Mouse (Mus musculus) intestine, postnatal 0 days (tissue): ENCODE data around the gene Eif5b. TPM values are rescaled to one million over a fixed set of nuclear protein-coding genes. Genes with fewer than 3 reads are reported as not detected.
"Not testable (repeated sequence)": the region's sequence is repeated elsewhere in the genome, so short reads cannot be mapped to it uniquely, and the experiment has no call there.

ENCODE experiments used
- ATAC-seq: fragments of 200-750 bp; cut with Nextera tagmentation; 2 replicates; pipeline ENCODE4 v1.8.0; 2017; ENCODE audit warnings: mild to moderate bottlenecking, moderate TSS enrichment, moderate library complexity
- H3K27ac ChIP-seq: fragments of 300-500 bp; sonication (generic); 2 replicates; pipeline ENCODE4 v1.5.1; 2014; ENCODE audit warnings: mild to moderate bottlenecking, low read depth, low read length, moderate library complexity
- H3K27me3 ChIP-seq: fragments of 300-500 bp; sonication (generic); replicated peaks from 2 replicates; pipeline ENCODE4 v1.6.1; 2014; ENCODE audit warnings: low read length, mixed read lengths; ENCODE audit not compliant: control insufficient read depth, insufficient read depth
- H3K36me3 ChIP-seq: fragments of 300-500 bp; sonication (generic); 2 replicates; pipeline ENCODE4 v1.6.1; 2014; ENCODE audit warnings: mild to moderate bottlenecking, moderate library complexity; ENCODE audit not compliant: control insufficient read depth, insufficient read depth
- H3K4me1 ChIP-seq: fragments of 300-500 bp; sonication (generic); replicated peaks from 2 replicates; pipeline ENCODE4 v1.6.1; 2014; ENCODE audit warnings: antibody characterized with exemption, low read length, mixed read lengths; ENCODE audit not compliant: control insufficient read depth, insufficient read depth
- H3K4me2 ChIP-seq: fragments of 300-500 bp; sonication (generic); replicated peaks from 2 replicates; pipeline ENCODE4 v1.6.1; 2014; ENCODE audit warnings: low read depth, mild to moderate bottlenecking, moderate library complexity
- H3K4me3 ChIP-seq: fragments of 300-500 bp; sonication (generic); 2 replicates; pipeline ENCODE4 v1.5.1; 2014; ENCODE audit warnings: low read depth, low read length
- H3K9ac ChIP-seq: fragments of 300-500 bp; sonication (generic); 2 replicates; pipeline ENCODE4 v1.6.1; 2014; ENCODE audit warnings: mild to moderate bottlenecking, low read depth, low read length
- H3K9me3 ChIP-seq: fragments of 300-500 bp; sonication (generic); 2 replicates; pipeline ENCODE4 v1.6.1; 2016; ENCODE audit warnings: mixed run types; ENCODE audit not compliant: control insufficient read depth
- CTCF ChIP-seq: sonication (generic); IDR thresholded peaks from 2 replicates; pipeline ENCODE4 v1.5.1; 2016; ENCODE audit warnings: low read depth, mild to moderate bottlenecking, control low read depth, antibody characterized with exemption, moderate library complexity
- WGBS: fragments of 180-500 bp; shearing (Covaris S2); extraction: QIAGEN DNeasy Blood & Tissue Kit; methylation state at CpG from one replicate; pipeline ENCODE4 v1.1.7; 2014; 5-methylcytosine and 5-hydroxymethylcytosine counted together
- polyA plus RNA-seq: library from polyadenylated mRNA; unstranded; fragments of >200 nt; fragmentation: Nextera tagmentation; extraction: Ambion mirVana; gene quantifications from 2 replicates; pipeline ENCODE4 v1.2.1, GENCODE M21; 2015

Eif5b gene
- polyA plus RNA-seq, 1 experiment from 2014 or later: 14.8 TPM

GRCm38 (mm10) chr1:38038898-38039297 lies 41.1 kb downstream of the Eif5b start:
- no peaks in the 10 kb centered on the region for H3K9me3 ChIP-seq
- WGBS: 93% methylated on average over 2 of the region's 2 CpGs
- no peaks in the 10 kb centered on the region for H3K4me1 ChIP-seq
- H3K27ac ChIP-seq: no peak overlapping the region
- H3K4me2 ChIP-seq: no peak overlapping the region
- TF ChIP-seq CTCF: no peak
- no peak for ATAC-seq
- H3K9ac ChIP-seq: no peak overlapping the region
- no peak overlapping the region for H3K4me3 ChIP-seq
- peaks cover 77% of the 10 kb centered on the region for H3K36me3 ChIP-seq
- H3K27me3 ChIP-seq: no peaks in the 10 kb centered on the region

DNA sequence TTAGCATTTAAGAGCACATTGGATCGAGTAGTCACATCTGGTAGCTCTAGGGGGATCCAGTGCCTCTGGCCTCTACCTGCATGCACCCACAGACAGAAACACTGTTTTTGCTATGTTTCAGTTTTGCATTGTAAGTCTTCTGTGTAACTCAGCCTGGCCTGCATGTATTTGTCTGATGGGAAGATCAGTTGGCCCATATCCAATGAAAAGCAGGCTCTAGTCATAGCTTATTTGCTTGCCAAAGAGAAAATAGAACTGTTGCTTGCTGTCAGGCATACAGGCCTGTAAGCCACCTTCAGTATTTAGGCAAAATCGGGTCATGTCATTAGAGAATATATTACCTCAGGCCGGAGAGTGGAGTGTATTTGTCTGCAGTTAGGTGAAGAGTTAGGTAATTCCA lies 50.3 kb downstream of the Eif5b start:
- 93% methylated on average over 3 of the region's 3 CpGs for WGBS
- no peak overlapping the region for H3K4me2 ChIP-seq
- TF ChIP-seq CTCF: no peak
- no peaks in the 10 kb centered on the region for H3K9me3 ChIP-seq
- no peak for ATAC-seq
- H3K4me1 ChIP-seq: no peaks in the 10 kb centered on the region
- H3K4me3 ChIP-seq: no peak overlapping the region
- no peak overlapping the region for H3K9ac ChIP-seq
- peaks cover 62% of the 10 kb centered on the region for H3K36me3 ChIP-seq
- H3K27me3 ChIP-seq: no peaks in the 10 kb centered on the region
- no peak overlapping the region for H3K27ac ChIP-seq

- Histone ChIP-seq H3K9me3 (no peaks in the 10 kb centered on the region), H3K36me3 (peaks cover 76% of the 10 kb centered on the region), H3K27me3 (no peaks in the 10 kb centered on the region), H3K27ac (no peak overlapping the region), H3K9ac (no peak overlapping the region), H3K4me2 (no peak overlapping the region), H3K4me1 (no peaks in the 10 kb centered on the region), H3K4me3 (no peak overlapping the region)
- 55% methylated on average over 4 of the region's 4 CpGs for WGBS
- no peak for TF ChIP-seq CTCF
- no peak for ATAC-seq
Observed at GRCm38 (mm10) chr1:38049562-38049961, 51.8 kb downstream of the Eif5b start.

DNA sequence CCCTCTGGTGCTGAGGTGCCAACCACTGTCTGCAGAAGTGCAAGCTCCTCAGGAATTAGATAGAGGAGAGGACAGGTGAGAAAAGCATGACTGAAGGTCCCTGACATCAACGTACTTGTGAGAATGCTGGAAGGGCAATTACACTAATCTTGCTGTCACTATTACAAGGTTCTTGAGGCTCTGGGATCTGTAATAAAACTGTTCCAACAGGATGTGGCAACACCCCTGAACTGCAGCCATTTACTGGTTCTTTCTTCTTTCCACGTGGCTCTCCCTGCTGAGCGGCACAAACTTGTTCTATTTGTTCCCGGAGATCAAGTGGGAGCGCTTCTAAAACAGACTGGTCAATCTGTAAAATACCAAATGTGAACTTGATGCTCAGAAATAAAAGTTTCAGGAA lies 57.4 kb downstream of the Eif5b start:
- Histone ChIP-seq H3K27me3 (no peaks in the 10 kb centered on the region), H3K9ac (no peak overlapping the region), H3K27ac (no peak overlapping the region), H3K4me1 (no peaks in the 10 kb centered on the region), H3K4me3 (no peak overlapping the region), H3K4me2 (no peak overlapping the region), H3K9me3 (no peaks in the 10 kb centered on the region), H3K36me3 (peaks cover 72% of the 10 kb centered on the region)
- peak; percentile 66 for ATAC-seq
- no peak for TF ChIP-seq CTCF
- 65% methylated on average over 5 of the region's 5 CpGs for WGBS

DNA sequence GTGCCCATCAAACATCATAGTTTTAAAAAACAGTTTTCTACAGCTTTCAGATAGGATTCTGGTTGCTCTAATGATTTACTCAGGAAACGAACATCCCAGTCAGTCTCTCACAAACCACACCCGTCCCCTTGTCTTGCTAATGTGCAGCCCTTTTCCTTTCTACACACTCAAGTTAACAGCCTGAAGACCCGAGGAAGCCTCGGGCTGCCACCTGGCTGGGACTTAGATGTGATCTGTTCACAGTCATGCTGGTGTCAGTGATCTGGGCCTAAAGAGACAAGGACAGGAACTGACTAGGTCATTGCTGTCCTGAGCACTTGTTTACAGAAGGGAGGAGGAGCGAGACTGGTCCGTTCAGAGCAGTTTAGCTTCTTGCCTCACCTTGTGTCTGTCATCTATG lies 60.6 kb downstream of the Eif5b start:
- Histone ChIP-seq H3K4me3 (no peak overlapping the region), H3K27me3 (no peaks in the 10 kb centered on the region), H3K27ac (no peak overlapping the region), H3K9ac (no peak overlapping the region), H3K4me2 (no peak overlapping the region), H3K9me3 (no peaks in the 10 kb centered on the region), H3K36me3 (peaks cover 56% of the 10 kb centered on the region), H3K4me1 (no peaks in the 10 kb centered on the region)
- 76% methylated on average over 6 of the region's 6 CpGs for WGBS
- no peak for ATAC-seq
- no peak for TF ChIP-seq CTCF

DNA sequence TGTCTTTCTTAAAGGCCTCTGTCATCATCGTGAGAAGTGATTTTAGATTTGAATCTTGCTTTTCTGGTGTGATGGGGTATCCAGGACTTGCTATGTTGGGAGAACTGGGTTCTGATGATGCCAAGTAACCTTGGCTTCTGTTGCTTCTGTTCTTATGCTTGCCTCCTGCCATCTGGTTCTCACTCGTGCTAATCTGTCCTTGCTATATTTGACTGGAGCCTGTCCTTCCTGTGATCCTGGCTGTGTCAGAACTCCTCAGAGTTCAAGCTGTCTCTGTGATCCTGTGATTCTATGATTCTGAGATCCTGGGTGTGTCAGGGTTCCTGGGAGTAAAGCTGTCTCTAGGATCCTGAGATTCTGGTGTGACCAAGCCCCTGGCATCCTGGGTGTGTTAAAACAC lies 64.3 kb downstream of the Eif5b start:
- not testable (repeated sequence) for H3K4me1 ChIP-seq, H3K9me3 ChIP-seq, H3K27me3 ChIP-seq, ATAC-seq, H3K9ac ChIP-seq, H3K27ac ChIP-seq, H3K4me2 ChIP-seq, H3K4me3 ChIP-seq
- WGBS: 94% methylated on average over 2 of the region's 2 CpGs
- peaks cover 42% of the 10 kb centered on the region for H3K36me3 ChIP-seq

DNA sequence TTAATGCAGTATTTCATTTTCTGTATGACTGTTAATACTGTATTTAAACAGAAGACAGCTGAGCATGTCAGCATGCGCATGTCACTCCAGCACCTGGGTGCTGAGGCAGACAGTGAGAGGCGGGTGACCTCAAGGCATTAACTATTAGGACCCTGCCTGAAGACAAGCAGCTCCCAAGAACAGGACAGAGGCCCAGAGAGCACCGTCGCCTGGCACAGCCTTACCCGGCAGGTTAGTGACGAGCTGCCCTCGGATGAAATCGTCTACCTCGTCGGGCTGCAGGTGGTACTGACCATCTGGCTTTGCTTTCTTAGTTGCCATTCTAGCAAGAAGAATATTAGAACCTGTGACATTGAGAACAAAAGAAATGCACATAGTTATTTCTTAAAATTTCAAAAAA lies 69.5 kb downstream of the Eif5b start:
- Histone ChIP-seq H3K4me2 (no peak overlapping the region), H3K4me3 (no peak overlapping the region), H3K27ac (no peak overlapping the region), H3K4me1 (no peaks in the 10 kb centered on the region), H3K27me3 (no peaks in the 10 kb centered on the region), H3K36me3 (peaks cover 38% of the 10 kb centered on the region), H3K9me3 (no peaks in the 10 kb centered on the region), H3K9ac (no peak overlapping the region)
- WGBS: 93% methylated on average over 10 of the region's 10 CpGs
- no peak for ATAC-seq
- TF ChIP-seq CTCF: no peak
